Mouse (Mus musculus) CH12F3 (cell line): Measurements from ENCODE around the gene Napsa.

Experiments
- in situ Hi-C: fragments of 300-500 bp; cut with MboI; formaldehyde crosslinking; loops from 2 replicates; pipeline ENCODE4 v1.14.3; 2020; ENCODE audit warnings: low sequenced_read_pairs

The Napsa gene

DNA sequence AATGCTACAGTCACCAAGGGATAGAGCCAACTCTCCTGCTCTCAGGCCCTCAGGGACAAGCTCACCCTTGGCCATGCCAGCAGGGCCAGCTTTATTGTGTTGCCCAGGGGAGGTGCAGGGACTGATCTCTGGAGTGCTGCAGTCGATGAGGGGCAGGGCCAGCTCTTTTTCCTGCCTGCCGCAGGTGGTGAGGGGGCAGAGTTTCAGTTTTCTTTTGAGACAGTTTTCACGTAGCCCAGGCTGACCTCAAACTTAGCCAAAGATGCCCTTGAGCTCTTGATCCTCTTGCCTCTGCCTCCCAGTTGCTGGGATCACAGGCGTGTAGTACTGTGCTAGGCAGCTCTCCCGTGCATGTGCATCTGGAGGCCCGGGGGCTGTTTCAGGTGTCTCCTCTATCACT lies 1.2 kb upstream of the Napsa start:
- in situ Hi-C loops, result no loop called here

GRCm38 (mm10) chr7:44571811-44572210 lies 369 bp upstream of the Napsa start:
- in situ Hi-C loops, result no loop called here

DNA sequence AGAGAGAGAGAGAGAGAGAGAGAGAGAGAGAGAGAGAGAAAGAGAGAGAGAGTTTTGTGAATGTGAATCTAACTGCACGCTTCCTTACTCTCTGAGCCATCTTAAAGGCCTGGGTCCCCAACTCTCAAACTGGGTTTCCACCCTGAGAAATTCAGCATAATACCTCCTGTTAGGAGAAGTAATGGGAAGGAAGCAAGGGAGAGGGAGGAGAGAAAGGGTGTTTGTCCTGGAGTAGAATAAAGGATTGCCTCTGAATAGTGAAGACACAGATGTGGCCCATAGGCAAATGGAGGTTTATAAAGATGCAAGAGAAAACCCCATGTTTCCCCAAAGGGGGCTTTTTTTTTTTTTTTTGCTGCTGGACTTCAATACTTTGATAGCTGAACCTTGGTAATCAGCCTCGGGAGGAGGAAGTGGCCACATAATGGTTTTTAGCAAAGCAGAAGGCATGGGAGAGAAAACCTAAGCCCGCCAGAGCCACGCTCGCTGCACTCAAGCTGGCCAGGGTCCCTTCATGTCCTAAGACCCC lies 840 bp downstream of the Napsa start:
- in situ Hi-C loops, result no loop called here

DNA sequence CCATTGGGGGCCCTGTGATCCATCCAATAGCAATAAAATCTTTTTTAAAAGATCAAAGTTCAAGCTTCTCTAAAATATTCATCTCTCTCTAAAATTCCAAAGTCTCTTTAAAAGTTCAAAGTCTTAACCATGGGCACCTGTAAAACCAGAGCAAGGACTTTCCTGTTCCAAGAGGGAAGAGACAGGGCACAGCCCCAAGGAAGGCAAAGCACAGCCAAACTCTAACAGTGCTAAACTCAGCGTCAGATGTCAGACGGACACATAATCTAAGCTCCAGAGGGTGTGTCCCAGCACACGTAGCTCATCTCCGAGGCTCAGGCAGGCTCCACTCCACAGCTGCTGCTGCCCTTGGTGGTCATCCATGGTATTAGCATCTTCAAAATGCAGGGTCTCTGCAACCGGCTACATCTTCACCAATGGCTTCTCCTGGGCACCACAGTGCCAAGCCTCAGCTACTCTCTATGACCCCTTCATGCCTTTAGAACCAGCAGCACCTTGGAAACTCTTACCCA lies 4.2 kb downstream of the Napsa start:
- in situ Hi-C loops, result no loop called here

- in situ Hi-C loops, result no loop called here
These were observed 9.5 kb downstream of the Napsa start for GRCm38 (mm10) chr7:44581637-44582036.

DNA sequence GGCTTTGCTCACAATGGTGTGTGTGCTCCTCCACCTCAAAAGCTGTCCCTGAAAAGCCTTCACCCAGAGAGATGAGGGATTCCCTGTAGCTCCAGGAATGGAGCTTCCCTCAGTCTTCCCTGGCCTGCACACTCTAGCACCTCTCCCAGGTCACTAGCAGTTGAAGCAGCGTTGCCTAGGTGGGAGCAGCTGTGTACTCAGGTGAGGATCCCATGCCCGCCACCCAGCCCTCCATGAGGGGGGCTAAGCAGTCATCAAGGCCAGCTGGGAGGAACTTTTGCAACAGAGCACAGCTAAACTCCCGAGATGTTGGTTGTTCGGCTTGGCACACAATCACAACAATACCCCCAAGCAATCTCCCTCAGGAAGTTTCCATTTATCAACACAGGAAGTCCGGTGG lies 10.5 kb downstream of the Napsa start:
- in situ Hi-C loops, result no loop called here

DNA sequence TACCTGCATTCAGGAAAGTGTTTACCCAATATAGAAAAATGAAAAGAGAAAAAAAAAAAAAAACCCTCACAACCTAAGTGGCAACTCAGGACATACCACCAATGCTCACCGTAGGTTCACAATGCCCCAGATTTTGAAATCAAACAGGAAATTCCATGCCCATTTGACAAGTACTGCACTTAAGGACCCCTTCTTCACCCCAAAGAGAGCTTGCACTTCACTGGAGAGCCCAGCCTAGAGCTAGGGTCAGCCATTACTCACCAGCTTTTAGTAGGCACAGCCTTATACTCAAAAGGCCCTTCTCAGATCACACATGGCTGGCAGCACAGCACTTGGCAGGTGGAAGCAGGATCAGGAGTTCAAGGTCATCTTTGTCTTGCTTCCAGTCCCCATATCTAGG lies 11.0 kb downstream of the Napsa start:
- in situ Hi-C loops, result no loop called here

DNA sequence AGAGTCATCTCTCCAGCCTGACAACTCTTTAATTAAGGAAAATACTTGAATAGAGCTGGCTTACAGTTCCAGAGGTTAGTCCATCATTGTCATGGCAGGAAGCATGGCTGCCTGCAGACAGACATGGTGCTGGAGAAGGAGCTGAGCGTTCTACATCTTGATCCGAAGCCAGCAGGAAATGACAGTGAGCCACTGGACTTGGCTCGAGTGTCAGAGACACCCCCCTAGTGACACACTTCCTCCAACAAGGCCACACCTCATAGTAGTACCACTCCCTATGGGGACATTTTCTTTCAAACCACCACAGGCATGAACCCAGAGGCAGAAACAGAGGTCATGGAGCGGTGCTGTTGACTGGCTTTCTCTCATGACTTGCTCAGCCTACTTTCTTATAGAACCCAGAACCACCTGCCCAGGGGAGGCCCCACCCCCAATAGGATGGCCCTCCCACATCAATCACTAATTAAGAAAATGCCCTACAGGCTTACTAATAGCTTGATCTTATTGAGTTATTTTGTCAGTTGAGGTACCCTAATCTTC lies 12.2 kb downstream of the Napsa start:
- in situ Hi-C loops, result no loop called here

DNA sequence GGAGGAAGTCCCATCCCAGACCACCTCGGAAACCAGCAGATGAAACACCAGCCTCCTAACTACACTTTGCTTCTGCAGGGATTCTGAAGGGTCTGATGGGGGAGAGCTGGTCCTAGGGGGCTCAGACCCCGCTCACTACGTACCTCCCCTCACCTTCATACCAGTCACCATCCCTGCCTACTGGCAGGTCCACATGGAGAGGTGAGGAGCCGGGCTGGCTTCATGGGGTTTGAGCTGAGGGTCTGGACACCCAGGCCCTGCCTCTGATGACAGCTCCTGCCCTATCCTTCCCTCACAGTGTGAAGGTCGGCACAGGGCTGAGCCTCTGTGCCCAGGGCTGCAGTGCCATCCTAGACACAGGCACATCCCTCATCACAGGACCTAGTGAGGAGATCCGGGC lies 12.7 kb downstream of the Napsa start:
- in situ Hi-C loops, result no loop called here

DNA sequence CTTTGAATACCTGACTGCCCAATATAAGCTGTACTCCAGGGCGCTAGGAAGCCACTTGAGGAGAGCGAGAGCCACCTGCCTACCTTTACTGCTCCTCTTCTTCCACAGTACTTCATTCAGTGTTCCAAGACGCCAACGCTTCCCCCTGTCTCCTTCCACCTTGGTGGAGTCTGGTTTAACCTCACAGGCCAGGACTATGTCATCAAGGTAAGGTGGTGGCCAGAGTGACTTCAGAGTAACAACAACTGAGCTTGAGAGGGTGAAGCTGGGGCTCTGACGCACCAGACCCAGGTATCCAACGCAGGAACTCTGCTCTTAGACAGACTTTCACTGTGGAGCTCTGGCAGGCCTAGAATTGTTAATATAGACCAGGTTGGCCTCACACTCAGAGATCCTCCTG lies 13.4 kb downstream of the Napsa start:
- in situ Hi-C loops, result no loop called here

DNA sequence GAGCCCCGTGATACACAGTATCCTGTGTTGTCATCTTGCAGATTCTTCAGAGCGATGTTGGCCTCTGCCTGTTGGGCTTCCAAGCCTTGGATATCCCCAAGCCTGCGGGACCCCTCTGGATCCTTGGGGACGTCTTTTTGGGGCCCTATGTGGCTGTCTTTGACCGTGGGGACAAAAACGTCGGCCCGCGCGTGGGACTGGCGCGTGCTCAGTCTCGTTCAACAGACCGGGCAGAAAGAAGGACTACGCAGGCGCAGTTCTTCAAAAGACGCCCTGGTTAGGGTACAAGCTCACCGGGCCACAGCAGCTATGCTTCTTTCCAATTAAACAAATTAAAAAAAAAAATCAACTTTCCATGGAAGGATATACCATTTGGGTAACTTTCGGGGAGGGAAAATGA lies 14.3 kb downstream of the Napsa start:
- in situ Hi-C loops, result no loop called here

- in situ Hi-C loops, result no loop called here
These were observed 14.8 kb downstream of the Napsa start for GRCm38 (mm10) chr7:44586930-44587329.

- in situ Hi-C loops, result no loop called here
These were observed 15.5 kb downstream of the Napsa start for GRCm38 (mm10) chr7:44587676-44588075.

GRCm38 (mm10) chr7:44588338-44588737 lies 16.2 kb downstream of the Napsa start:
- in situ Hi-C loops, result no loop called here

DNA sequence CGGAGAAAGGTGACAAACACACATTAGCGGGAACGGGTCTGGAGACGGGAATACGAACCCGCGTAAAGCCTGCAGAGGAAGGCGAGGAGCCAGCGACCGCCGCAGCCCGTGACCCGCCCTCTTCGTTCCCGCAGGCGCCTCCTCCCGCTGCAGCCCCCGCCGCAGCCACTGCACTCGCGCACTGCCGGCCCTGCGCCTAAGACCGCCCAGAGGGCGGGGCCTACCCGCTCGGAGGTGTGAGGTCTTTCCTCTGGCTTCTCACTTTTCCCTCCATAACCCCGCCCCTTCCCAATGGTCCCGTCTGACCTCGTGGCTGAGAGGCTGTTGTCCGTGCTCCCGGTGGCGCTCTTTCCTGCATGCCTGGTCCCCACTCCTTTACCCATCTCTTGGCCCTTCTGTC lies 17.0 kb downstream of the Napsa start:
- in situ Hi-C loops, result no loop called here

DNA sequence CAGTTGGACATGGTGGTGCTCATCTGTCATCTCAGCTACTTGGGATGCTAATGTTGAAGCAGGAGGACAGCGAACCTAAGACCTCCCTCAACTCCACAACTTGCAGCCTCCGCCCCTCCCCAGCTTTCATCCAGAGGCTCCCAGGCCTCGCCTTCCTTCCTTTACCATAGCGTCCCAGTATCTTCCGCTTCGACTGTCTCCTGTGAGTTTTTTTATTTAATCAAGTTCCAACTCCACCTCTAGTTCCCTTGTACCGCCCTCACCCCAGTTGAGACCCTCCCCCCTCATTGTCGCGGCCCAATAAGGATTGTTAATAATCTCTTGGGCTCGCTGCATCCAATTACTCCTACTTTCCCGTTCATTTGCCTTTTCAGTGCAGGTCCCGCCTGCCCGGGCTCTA lies 17.8 kb downstream of the Napsa start:
- in situ Hi-C loops, result no loop called here

DNA sequence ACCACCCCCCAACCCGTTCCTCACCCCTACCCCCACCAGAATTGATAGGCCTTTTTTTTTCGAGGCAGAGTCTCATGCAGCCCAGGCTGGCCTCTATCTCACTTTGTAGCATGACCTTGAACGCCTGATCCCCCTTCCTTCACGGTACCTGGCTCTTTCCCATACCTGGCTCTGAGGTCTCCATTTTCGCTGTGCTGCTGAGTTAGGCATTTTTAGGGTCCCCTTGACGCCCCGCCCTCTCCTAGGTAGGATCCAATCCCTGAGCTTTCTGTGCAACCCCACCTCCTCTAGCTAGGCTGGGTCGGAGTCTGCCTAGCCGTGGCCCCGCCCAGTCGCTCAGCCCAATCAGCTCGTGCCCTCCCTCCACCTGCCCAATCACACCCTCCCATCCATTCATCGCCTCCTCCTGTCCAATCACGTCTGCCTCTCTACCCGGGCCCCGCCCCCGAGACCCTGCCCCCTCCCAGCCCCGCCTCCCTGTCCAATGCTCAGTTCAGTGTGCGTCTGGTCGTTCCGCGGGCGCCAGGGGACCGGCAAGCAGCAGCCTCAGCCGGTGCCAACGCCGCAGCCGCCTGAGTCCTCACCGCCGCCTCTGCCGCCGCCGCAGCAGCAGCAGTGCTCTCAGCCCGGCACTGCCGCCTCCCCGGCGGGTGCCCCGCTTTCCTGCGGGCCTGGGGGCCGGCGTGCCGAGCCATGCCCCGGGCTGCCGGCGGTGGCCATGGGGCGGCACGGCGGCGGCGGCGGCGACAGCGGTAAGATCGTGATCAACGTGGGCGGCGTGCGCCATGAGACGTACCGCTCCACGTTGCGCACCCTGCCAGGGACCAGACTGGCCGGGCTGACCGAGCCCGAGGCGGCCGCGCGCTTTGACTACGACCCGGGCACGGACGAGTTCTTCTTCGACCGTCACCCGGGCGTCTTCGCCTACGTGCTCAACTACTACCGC lies 18.5 kb downstream of the Napsa start, which contains the start of gene Kcnc3:
Kcnc3 (plus strand) TSS at position 263 of the 946 bp plus-strand sequence.
- in situ Hi-C loops, result no loop called here

DNA sequence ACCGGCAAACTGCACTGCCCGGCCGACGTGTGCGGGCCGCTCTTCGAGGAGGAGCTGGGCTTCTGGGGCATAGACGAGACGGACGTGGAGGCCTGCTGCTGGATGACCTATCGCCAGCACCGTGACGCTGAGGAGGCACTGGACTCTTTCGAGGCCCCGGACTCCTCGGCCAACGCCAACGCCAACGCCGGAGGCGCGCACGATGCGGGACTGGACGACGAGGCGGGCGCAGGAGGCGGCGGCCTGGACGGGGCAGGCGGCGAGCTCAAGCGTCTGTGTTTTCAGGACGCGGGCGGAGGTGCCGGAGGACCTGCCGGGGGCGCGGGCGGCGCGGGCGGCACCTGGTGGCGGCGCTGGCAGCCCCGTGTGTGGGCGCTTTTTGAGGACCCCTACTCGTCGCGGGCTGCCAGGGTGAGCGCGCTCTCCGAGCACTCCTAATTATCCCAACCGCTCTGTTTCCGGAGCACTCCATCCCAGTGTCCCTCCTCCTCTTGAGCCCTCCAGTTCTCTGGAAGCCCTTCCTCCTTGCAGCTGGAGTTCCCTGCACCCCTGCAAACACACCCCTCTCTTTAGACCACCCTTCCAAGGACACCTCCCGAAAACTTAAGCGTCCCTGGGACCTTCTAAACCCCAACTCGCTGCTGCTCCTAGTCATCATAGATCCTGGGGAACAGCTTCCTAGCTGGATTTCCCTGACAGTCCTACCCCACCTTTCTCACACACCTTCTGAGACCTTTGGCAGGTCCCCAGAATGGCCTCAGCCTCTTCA lies 19.4 kb downstream of the Napsa start:
- in situ Hi-C loops, result no loop called here

DNA sequence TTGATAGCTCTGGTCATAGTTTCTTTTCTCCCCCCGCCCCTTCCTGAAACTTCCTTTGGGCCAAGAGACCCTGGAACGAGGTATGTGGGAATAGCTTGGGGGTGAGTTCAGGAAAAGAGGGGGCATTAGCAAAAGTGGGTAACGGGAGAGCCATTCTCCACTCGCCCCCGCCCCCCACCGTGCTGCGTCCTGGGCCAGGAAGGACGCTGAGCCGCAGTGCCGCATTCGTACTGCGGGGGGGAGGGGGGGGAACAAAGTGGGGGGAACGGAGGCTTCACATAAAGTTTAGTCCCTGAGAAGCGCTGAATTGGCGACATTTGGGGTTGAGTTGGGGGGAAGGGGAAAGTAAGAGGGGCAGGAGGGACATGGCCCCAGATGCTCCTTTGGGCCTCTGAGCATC lies 20.9 kb downstream of the Napsa start:
- in situ Hi-C loops, result no loop called here

DNA sequence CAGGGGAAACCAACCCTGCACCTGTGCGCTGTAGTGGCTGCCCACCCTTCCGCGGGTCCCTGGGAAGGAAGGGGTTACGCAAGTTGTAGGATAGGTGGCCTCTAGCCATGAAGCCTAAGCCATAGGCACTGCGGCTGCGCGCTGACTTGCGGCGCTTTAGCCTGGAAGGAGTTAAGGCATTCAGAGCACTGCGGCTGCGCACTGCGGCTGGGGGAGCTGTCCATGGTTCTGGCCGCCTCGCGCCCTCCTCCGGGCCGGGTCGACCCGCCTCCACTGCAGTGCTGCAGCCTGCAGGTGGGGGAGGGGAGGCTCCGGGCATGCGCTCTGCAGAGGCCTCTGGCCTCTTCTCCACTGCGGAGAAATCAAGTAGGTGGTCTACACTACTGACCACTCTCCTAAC lies 21.6 kb downstream of the Napsa start:
- in situ Hi-C loops, result no loop called here

GRCm38 (mm10) chr7:44594291-44594690 lies 22.1 kb downstream of the Napsa start:
- in situ Hi-C loops, result no loop called here
